Mouse (Mus musculus): Measurements from ENCODE around the gene Zmat5. TPM values are rescaled to one million over a fixed set of nuclear protein-coding genes. Genes with fewer than 3 reads are reported as not detected.
"Not testable (repeated sequence)": the region's sequence is repeated elsewhere in the genome, so short reads cannot be mapped to it uniquely, and the experiment has no call there.

Zmat5 gene
- total RNA-seq, 2 experiments from 2014 or later, result 30.1 to 37.1 TPM

DNA sequence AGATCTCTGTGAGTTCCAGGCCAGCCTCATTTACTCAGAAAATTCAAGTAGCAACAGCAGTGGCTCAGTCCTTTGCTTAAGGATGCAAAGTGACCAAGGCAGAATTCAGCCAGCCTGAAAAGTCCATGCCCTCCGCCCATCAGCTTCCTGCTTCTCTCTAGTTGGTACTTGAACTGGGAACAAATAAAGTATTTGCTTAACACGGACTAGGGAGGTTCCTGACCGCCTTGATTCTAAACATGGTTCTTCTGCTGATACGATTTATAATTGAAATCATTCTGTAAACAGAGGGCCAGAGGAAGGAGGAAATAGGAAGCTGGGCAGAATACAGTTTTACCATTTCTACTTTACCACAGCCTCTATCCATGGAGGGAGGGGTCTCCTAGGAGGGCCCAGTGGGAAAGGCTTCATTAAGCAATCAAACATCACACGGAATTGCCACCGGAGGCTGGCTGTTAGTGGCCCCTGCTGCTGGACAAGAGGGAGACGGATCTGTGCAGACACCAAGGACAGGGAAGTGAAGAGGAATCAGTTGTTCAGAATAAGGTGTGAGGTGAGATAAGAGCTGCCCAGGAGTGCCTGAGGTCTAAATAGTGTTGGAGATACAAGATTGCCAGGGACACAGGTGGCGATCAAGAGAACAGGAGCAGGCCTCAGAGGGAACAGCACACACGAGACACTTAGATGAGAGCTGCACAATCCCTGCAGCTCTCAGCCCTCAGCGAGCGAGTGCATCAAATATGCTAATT lies 15.7 kb upstream of the Zmat5 start:
- no peak for DNase-seq (ENCODE audit: extremely low spot score in 1 of 2, low spot score in 1 of 2)

DNA sequence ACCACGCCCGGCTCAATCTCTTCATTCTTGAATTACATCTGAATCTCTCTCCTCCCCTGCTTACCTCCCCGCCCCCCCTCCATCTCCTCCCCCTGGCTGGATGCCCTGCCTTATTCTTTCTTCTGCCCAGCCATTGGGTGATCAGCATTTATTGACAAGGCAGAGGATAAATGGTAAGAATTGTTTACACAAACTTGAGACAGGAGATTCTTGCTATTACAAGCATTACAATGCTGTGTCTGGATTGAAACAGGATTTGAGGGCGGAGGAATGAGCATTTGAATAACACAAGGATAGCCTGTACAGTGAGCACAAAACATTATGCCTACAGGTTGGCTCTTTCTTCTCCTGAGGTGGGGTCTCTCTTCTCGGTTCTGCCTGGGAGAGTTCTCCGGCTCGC lies 14.1 kb upstream of the Zmat5 start:
- DNase-seq (ENCODE audit: extremely low spot score in 1 of 2, low spot score in 1 of 2), result no peak

DNA sequence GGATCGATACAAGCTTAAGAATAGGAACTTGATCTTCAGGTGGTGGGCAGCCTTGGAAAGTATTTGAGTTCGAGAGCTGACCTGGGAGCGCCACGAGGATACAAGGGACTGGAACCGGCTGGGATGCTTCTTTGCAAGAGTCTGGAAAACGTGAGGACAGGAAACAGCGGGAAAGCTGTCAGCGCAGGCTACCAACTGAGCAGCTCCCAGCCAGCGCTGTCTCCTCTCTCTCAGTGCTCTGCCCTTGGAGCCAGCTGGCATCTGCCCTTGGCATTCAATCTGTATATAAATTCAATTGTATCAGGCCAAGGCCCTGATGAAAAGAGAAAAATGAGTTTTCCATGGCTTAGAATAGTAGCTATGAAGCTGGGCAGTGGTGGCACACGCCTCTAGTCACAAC lies 13.3 kb upstream of the Zmat5 start:
- DNase-seq (ENCODE audit: extremely low spot score in 1 of 2, low spot score in 1 of 2), result no peak

DNA sequence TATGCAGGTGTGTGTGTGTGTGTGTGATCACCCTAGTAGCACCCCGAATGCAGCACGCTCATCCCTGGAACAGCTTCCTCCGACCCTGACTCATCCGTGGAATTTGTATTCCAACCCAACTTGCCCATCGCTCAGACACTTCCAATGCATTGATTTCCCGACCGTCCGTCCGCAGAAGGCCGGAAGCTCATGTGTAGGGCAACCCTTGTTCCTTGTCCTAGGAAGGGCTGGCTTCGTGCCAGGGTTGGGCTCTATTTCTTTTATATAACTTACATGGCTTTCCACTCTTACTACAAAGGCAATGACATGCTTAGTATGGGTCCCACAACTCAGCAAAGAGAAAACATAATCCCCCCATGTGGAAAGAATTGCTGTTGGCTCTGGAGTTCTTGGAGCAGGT lies 12.3 kb upstream of the Zmat5 start:
- DNase-seq (ENCODE audit: extremely low spot score in 1 of 2, low spot score in 1 of 2), result no peak

DNA sequence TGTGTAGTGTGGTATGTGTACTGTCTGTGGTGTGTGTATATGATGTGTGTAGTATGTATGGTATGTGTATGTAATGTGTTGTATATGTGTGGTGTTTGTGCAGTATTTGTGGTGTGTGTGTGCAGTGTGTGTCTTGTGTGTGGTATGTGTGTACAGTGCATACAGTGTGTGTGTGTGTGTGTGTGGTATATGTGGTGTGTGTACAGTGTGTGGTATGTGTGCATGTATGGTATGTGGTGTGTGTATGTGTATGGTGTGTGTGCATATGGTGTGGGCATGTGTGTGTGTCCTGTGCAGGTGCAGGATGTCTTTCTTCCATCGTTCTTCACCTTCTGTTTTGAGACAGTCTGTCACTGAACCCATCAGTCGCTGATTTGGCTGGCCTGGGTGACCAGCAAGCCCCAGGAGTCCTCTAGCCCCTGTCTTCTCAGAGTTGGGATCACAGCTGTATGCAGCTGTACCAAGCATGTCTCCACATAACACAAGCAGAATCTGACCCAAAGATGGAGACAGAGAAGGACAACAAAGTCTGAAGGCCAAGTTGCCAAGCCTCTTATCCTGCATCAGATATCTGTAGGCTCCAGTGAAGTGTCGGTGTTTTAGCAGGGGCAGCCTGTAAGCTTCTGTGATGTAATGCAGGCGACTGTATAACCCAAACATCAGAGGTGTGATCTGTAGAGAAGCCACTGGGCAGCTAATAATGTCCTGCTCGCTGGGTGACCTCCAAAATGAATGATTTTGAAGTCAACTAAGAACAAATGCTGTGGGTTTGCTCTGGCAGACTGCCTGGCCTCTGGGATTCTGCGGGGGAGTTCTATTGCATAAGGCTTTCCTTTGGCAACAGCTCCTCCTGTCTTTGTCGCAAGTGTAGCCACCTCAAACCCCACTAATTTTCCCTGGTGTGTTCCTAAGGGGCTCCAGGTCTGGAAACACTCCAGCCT lies 7.2 kb upstream of the Zmat5 start:
- peak in 1 of 2 experiments; percentile 76 for DNase-seq (ENCODE audit: extremely low spot score in 1 of 2, low spot score in 1 of 2)

DNA sequence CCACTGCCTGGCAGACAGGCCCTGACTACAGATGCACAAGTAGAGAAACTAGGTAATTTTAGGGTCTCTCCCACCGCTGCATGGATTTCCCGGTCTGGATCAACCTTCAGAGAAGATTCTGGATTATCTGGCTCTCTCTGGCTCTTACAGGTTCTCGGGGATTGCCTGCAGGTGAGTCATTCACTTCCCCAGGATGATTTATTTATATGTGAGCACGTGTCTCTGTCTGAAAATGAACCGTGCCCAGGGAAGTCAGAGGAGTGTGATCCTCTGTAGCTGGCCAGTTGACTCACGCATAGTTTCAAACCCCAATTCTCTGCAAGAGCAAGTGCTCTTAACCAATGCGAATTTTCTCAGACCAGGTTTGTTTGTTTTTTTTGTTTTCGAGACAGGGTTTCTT lies 3.8 kb upstream of the Zmat5 start:
- DNase-seq (ENCODE audit: extremely low spot score in 1 of 2, low spot score in 1 of 2), result no peak

DNA sequence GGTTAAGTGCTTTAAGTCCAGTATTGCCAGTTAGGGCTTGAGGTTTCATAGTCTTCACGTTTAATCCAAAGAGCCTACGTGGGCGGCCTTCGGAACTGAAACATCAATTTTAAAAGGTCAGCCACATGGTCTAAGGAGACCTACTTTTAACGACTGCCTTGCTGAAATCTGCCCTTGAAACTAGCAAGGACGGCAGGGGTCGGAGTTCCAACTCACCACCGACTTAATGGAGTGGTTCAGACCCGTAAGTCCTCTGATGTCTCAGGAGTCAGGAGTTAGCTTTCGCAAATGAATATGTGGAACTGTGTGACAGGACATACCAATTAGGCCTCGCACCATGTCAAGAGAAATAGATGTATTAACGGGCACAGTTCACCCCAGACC lies 798 bp upstream of the Zmat5 start:
- no peak for DNase-seq (ENCODE audit: extremely low spot score in 1 of 2, low spot score in 1 of 2)

DNA sequence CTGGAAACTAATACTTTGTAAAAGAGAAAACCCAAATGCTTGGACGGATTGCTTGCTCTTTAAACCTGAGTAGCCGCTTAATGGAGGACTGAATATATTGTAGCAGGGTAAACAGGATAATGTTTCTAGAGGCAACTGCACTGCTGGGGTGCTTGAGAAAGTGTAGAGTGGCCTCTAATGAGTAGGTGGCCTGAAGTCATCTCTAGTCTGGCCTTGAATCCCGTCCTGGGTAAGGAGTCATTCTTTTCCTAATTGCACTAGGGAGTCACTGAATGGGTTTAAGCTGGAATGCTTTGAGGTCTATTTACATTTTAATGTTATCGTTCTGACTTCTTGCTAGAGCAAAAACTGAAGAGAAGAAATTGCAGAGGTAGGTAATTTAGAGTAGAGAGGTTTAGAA lies 700 bp downstream of the Zmat5 start:
- no peak for DNase-seq (ENCODE audit: extremely low spot score in 1 of 2, low spot score in 1 of 2)

DNA sequence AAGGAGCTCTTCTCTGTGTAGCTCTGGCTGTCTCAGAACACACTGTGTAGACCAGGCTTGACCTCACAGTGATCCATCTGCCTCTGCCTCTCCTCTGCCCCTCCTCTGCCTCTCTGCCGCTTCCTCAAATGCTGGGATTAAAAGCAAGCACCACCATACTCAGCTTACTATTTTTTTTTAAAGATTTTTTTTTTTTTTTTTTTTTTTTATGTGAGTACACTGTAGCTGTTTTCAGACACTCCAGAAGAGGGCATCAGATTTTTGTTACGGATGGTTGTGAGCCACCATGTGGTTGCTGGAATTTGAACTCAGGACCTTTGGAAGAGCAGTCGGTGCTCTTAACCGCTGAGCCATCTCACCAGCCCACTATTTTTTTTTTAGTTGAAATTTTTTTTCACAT lies 5.7 kb downstream of the Zmat5 start:
- not testable (repeated sequence) for DNase-seq (ENCODE audit: extremely low spot score in 1 of 2, low spot score in 1 of 2)

DNA sequence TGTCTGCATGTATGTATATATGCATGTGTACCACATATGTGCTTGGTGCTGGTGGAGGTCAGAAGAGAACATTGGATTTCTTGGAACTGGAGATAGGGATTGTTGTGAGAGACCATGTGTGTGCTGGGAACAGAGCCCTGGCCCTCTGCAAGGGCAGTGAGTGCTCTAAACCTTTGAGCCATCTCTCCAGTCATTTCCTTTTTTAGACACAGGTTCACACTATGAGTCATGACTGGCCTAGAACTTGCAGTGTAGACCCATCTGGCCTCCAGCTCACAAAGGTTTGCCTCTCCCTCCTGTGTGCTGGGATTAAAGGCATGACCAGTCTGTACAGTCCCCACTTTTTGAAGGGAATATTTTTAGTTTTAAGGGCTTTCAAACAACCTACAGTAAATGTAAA lies 8.3 kb downstream of the Zmat5 start:
- DNase-seq (ENCODE audit: extremely low spot score in 1 of 2, low spot score in 1 of 2), result no peak

DNA sequence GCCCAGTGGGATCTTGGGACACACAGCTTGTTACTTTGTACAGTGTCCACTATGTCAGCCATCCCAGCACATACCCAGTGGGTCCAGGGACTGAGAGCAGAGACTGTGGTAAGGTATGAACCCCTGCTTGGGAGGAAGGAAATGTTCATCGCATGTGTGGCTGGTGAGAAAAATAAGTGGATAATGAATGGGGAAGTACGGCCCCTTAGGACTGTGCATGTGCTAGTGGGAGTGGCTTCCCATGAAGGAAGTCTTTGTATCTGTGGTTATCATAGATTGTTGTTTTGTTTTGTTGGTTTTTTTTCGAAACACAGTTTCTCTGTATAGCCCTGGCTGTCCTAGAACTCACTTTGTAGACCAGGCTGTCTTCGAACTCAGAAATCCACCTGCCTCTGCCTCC lies 10.2 kb downstream of the Zmat5 start:
- DNase-seq (ENCODE audit: extremely low spot score in 1 of 2, low spot score in 1 of 2), result no peak

DNA sequence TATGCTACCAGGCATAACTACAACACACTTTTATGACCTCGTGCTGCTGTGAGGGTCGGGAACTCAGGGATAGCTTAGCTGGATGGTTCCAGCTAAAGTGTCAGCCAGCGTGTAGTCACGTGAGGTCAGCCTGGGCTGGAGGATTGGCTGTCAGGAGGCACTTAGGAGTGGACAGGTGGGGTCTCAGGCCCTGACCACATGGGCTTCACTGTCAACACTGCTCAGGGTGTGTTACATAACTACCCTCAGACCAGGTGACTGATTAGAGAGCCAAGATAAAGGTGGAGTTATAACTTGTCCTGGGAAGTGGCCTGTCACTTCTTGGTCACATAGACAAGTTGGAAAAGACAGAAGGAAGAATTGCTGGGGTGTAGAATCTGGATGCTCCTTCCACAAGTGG lies 11.1 kb downstream of the Zmat5 start:
- DNase-seq (ENCODE audit: extremely low spot score in 1 of 2, low spot score in 1 of 2), result no peak

DNA sequence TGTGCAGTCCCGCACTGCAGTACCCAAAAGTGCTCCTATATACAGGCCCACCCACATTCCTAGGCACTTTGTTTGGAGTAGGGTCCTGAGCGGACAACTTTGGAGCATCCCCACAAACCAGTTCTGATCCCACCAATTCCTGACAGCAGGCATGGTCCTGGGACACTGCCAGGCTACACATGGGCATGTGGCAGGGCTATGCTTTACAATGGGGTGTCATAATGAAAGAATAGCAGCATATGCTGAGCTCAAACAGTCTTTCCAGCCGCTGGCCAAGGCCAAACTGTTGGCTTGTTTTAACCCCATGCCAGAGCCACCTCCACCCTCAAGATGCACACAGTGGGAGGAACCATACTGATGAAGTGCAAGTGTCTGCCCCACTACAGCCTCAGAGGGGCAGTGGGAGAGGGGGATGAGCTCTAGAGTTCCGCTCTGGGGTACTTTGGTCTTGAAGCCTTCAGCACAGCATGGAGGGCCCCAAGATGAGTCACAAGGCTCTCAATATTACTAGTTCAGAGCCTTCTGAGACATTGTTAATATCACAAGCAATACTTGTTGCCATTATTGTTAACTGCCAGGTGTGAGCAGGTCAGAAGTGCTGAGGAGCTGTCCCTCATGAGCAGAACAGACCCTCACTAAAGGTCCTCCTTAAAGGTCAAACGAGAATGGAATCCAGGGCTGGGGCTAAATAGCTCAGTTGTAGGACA lies 12.2 kb downstream of the Zmat5 start:
- DNase-seq (ENCODE audit: extremely low spot score in 1 of 2, low spot score in 1 of 2), result no peak

DNA sequence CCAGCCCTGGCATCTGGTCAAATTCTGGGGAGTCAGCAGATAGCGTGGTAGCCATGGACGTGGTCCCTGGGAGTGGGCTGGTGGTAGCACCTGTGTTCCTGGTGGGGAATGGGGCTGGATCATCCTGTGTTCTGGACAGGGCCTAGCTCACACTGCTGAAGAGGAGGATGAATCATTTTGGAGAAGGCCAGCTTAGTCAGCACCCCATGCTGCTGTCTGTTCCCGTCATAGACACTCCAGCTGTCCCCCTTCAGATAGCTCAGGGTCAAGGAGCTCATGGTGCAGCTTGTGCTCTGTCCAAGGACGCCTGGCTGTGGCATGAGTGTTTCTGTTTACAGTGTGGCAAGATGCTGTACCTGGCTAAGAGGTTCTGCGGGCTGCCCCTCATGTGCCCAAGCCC lies 14.1 kb downstream of the Zmat5 start:
- no peak for DNase-seq (ENCODE audit: extremely low spot score in 1 of 2, low spot score in 1 of 2)

DNA sequence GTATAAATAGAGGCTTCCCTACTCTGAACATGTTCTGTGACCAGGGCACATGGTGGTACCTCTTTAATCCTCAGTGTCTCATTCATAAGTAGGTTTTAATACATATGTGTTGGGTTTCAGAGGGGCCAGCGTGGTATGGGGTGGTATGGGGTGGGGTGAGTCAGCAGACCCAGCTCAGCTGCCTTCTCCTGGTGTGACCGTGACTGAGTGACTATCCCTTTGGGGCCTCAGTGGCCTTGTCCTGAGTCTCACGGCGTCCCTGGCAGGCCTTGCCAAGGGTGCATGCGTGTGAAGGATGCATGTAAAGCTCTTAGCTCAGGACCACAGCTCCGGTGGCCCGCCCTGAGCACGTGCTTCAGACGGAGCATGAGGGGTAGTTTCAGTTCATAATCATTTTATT lies 15.5 kb downstream of the Zmat5 start:
- DNase-seq (ENCODE audit: extremely low spot score in 1 of 2, low spot score in 1 of 2), result no peak

DNA sequence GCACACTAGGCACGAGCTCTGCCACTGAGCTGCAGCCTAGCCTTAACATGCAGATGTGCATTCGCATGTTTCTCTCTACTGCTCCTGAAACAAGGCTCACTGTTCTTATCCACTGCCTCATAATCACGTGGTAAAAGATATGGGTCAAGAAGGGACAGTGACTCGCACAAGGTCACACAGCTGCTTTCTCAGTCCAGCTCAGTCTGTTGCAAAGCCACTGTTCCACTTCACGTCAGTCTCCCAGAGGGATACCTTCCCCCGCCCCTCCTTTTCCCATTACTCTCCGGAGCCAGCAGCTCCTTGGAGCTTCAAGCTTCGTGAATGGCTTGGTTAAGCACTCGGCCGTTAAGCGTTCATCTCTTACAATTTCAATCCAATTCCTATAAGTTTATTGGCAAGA lies 15.9 kb downstream of the Zmat5 start:
- DNase-seq (ENCODE audit: extremely low spot score in 1 of 2, low spot score in 1 of 2), result no peak

DNA sequence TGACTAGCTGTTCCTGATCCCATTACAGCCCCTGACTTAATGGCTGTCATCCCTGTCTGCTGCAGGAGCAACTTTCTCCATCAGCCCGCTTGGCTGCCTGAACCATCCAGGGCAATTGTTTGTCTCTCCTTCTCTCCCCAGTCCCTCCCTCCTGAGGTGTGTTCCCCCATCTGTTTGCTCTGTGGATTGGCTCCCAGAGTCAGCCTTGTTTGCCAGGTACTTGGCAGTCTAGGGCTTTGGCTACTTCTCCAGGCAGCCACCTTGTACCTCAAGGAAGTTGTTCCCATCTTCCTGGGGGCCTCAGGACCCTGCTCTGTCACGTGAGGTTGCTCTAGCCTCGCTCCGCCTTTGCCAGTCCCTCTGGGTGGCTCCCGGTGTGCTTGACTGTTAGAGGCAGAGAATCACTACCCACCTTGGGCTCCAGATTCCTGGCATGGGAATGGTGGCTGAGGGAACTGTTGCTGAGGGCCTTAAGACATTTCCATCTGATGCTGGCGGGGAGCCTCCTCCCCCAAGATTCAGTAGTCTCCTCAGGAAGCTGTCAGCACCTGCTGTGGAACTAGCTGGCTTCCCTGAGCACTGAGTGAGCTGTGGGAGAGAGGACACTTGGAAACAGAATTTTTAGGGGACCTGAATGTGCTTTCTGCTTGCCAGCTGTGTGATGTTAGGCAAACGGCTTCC lies 16.6 kb downstream of the Zmat5 start:
- no peak for DNase-seq (ENCODE audit: extremely low spot score in 1 of 2, low spot score in 1 of 2)

DNA sequence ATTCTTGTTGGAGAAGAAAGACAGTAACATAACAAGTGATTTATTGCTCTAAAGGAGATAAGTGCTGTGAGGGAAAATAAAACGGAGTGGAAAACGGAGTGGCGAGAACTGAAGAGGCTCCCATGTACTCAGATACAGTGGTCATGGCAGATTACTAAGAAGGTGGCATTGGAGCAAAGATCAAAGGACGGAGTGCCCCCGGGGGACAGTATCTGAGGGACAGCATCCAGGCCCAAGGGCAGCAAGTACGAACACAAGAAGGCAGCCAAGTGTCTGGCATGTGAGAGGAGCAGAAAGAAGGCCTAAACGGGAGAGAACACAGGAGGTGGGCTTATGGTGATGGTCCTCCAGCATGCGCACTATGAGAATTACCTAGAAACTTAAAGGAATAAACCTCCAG lies 17.2 kb downstream of the Zmat5 start:
- no peak for DNase-seq (ENCODE audit: extremely low spot score in 1 of 2, low spot score in 1 of 2)

DNA sequence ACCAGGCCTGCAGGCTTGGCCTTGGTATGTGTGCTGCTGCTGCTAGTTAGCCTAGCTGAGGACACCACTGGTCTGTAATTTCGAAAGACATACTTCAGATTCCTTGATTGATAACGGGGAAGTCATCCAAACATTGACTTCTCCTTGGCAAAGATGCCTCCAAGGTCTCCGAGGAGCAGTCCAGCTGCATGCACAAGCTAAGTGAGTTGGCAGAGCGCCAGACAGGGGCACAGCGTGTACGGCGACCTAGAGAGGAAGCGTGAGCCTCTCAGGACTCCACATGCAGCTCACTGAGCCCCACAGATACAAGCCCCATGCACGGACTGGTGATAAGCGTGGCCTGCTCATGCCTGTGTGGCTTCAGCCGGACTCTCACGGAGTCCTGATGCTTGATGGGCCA lies 25.1 kb downstream of the Zmat5 start:
- no peak for DNase-seq (ENCODE audit: extremely low spot score in 1 of 2, low spot score in 1 of 2)

DNA sequence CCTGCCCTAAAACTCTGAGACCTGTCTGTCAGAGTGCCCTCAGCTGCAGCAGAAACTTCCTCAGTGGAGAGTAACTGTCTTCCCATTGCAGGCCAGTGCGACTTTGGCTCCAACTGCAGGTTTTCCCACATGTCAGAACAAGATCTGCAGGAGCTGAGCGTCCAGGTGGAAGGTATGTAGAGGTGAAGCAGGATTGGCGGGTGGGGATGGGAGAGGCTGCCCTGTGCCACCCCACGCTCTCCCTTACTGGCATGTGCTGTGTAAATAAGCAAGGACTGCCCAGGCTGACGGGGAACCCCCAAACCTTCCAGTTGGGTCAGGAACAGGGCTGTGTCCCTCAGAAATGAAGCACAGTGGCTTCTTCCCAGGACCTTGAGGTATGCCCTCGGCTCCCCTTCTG lies 25.6 kb downstream of the Zmat5 start:
- no peak for DNase-seq (ENCODE audit: extremely low spot score in 1 of 2, low spot score in 1 of 2)

DNA sequence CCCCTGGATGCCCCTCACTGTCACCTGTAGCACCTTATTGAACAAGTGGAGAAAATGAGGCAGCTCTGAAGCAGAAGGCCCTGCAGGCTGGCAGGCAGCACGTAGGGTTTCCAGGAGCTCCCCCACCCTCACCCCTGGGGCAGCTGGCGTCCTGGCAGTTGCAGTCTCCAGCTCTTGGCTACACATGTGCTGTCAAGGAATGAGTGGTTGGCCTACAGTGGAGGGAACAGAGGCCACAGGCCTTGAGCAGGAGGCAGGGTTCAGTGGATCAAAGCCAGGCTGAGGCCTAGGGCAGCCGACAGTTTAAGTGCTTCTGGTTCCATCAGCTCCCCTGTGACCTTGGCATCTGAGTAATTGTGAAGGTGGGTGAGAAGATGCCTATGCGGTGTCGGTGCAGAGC lies 26.4 kb downstream of the Zmat5 start:
- DNase-seq (ENCODE audit: extremely low spot score in 1 of 2, low spot score in 1 of 2), result no peak

All from layer of hippocampus, postnatal 25 days (tissue).